Mouse (Mus musculus): ENCODE measurements around the gene Tbx19.

- TF ChIP-seq CTCF (IDR thresholded peaks at IDR 0.05; ENCODE audit: extremely low read depth, insufficient read length, insufficient replicate concordance, low read depth, low read length): no peak
- TF ChIP-seq POLR2A (IDR thresholded peaks at IDR 0.05; ENCODE audit: low read depth, low read length): no peak
These were observed 45.0 kb upstream of the Tbx19 start for GRCm38 (mm10) chr1:165205591-165205990.

Measured in small intestine, adult 2 months (tissue).